Mouse (Mus musculus) neural tube, embryonic 12.5 days (tissue): Measurements from ENCODE around the gene Zfp36l3. TPM values are rescaled to one million over a fixed set of nuclear protein-coding genes. Genes with fewer than 3 reads are reported as not detected.
"Not testable (repeated sequence)": the region's sequence is repeated elsewhere in the genome, so short reads cannot be mapped to it uniquely, and the experiment has no call there.

Experiments used
- ATAC-seq: fragments of 200-750 bp; cut with Nextera tagmentation; 2 replicates; pipeline ENCODE4 v1.8.0; 2017; ENCODE audit warnings: low read depth, mild to moderate bottlenecking, moderate TSS enrichment, moderate library complexity; ENCODE audit not compliant: low FRiP score
- H3K27ac ChIP-seq: fragments of 300-500 bp; sonication (generic); 2 replicates; pipeline ENCODE4 v1.5.1; 2016
- H3K27me3 ChIP-seq: fragments of 300-500 bp; sonication (generic); replicated peaks from 2 replicates; pipeline ENCODE4 v1.6.1; 2016; ENCODE audit warnings: mild to moderate bottlenecking
- H3K36me3 ChIP-seq: fragments of 300-500 bp; sonication (generic); 2 replicates; pipeline ENCODE4 v1.6.1; 2016; ENCODE audit warnings: mild to moderate bottlenecking
- H3K4me1 ChIP-seq: fragments of 300-500 bp; sonication (generic); 2 replicates; pipeline ENCODE4 v1.6.1; 2016
- H3K4me2 ChIP-seq: fragments of 300-500 bp; sonication (generic); replicated peaks from 2 replicates; pipeline ENCODE4 v1.6.1; 2016; ENCODE audit warnings: mild to moderate bottlenecking
- H3K4me3 ChIP-seq: fragments of 300-500 bp; sonication (generic); 2 replicates; pipeline ENCODE4 v1.5.1; 2016
- H3K9ac ChIP-seq: fragments of 300-500 bp; sonication (generic); 2 replicates; pipeline ENCODE4 v1.6.1; 2016; ENCODE audit warnings: mild to moderate bottlenecking
- H3K9me3 ChIP-seq: fragments of 300-500 bp; sonication (generic); 2 replicates; pipeline ENCODE4 v1.6.1; 2016; ENCODE audit warnings: mild to moderate bottlenecking
- WGBS: fragments of 180-500 bp; shearing (Covaris S2); methylation state at CpG from one replicate; pipeline ENCODE4 v1.1.7; 2016; 5-methylcytosine and 5-hydroxymethylcytosine counted together
- polyA plus RNA-seq: library from polyadenylated mRNA; unstranded; fragments of >200 nt; fragmentation: Nextera tagmentation; extraction: Ambion mirVana; gene quantifications from 2 replicates; pipeline ENCODE4 v1.2.1, GENCODE M21; 2016

Zfp36l3 gene
- polyA plus RNA-seq = not detected in 2 replicates

GRCm38 (mm10) chrX:53776276-53776675, at the start of gene Zfp36l3:
Zfp36l3 (minus strand) TSS chrX:53776394.
- H3K36me3 ChIP-seq = no peaks in the 10 kb centered on the region
- 0 out of 2 replicates have a peak, but pooled peaks cover 4% of the 10 kb centered on the region for H3K9me3 ChIP-seq
- WGBS = 94% methylated on average over 12 of the region's 12 CpGs
- no peak within 1 kb of the TSS for H3K4me2 ChIP-seq
- H3K4me1 ChIP-seq = no peaks in the 10 kb centered on the region
- H3K27ac ChIP-seq = no peak within 1 kb of the TSS
- no peaks in the 10 kb centered on the region for H3K27me3 ChIP-seq
- no peak for ATAC-seq
- no peak within 1 kb of the TSS for H3K9ac ChIP-seq
- no peak within 1 kb of the TSS for H3K4me3 ChIP-seq

DNA sequence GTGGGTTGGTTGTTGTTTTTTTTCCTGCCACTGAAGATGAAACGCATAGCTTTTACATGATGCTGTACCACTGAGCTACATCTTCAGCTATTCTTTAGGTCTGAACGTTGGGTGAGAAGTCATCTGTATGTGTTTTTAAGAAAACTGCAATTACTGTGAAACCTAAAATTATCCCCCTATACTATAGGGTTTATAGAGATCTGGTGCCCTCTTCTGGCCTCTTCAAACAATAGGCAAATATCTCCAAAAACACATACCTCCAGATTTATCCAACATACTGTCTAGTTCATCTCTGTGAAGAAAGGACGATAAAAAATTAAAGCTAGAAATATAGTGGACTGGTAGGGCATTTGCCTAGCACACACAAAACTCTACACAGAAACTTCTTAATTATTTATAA, 22.9 kb upstream of the Zfp36l3 start:
- WGBS = 46% methylated on average over 3 of the region's 3 CpGs
- ATAC-seq = no peak

DNA sequence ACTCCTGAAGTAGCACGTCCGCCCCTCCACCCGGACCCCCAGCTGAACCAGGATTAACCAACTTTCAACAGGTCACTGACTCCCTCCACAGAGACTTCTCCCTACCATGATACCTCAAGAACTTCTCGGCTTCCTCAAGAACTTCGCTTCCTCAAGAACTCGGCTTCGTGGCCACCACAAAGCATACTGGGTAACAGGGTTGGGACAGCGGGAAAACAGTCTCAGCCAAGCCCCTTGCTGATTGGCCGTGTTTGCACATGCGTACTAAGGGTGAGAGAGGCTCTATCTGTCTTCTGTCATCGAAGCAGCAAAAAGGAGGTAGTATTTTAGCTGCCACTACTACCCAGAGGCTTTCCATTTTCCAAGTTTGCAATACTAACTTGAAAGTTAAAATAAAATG, 21.3 kb upstream of the Zfp36l3 start, which contains the start of gene Xlr:
TSS of gene Xlr (minus strand) at position 188 of the 400 bp plus-strand sequence.
- ATAC-seq, H3K27ac ChIP-seq, H3K27me3 ChIP-seq, H3K36me3 ChIP-seq, H3K9ac ChIP-seq, H3K9me3 ChIP-seq, H3K4me3 ChIP-seq, H3K4me2 ChIP-seq, H3K4me1 ChIP-seq: not testable (repeated sequence)
- 86% methylated on average over 11 of the region's 11 CpGs for WGBS

More for the DNA sequence above, 22.9 kb upstream of the Zfp36l3 start:
- Histone ChIP-seq H3K36me3 (no peaks in the 10 kb centered on the region), H3K27ac (no peak overlapping the region), H3K27me3 (no peaks in the 10 kb centered on the region), H3K9ac (no peak overlapping the region), H3K4me1 (no peaks in the 10 kb centered on the region), H3K9me3 (no peaks in the 10 kb centered on the region), H3K4me2 (no peak overlapping the region), H3K4me3 (no peak overlapping the region)

GRCm38 (mm10) chrX:53757736-53758135, 18.5 kb downstream of the Zfp36l3 start, which contains the start of gene 1700013H16Rik:
1700013H16Rik (minus strand) TSS chrX:53757831.
- Histone ChIP-seq H3K27ac (no peak within 1 kb of the TSS), H3K4me1 (no peaks in the 10 kb centered on the region), H3K9me3 (peaks cover 7% of the 10 kb centered on the region), H3K9ac (no peak within 1 kb of the TSS), H3K4me2 (no peak within 1 kb of the TSS), H3K27me3 (no peaks in the 10 kb centered on the region), H3K36me3 (no peaks in the 10 kb centered on the region), H3K4me3 (no peak within 1 kb of the TSS)
- 90% methylated on average over 16 of the region's 16 CpGs for WGBS
- no peak for ATAC-seq

GRCm38 (mm10) chrX:53752851-53753250, 23.3 kb downstream of the Zfp36l3 start:
- no peaks in the 10 kb centered on the region for H3K4me1 ChIP-seq
- H3K9me3 ChIP-seq = peaks cover 6% of the 10 kb centered on the region
- no peak overlapping the region for H3K9ac ChIP-seq
- H3K4me2 ChIP-seq = no peak overlapping the region
- H3K36me3 ChIP-seq = no peaks in the 10 kb centered on the region
- 90% methylated on average over 1 of the region's 1 CpGs for WGBS
- no peaks in the 10 kb centered on the region for H3K27me3 ChIP-seq
- no peak overlapping the region for H3K27ac ChIP-seq
- H3K4me3 ChIP-seq = no peak overlapping the region
- no peak for ATAC-seq

DNA sequence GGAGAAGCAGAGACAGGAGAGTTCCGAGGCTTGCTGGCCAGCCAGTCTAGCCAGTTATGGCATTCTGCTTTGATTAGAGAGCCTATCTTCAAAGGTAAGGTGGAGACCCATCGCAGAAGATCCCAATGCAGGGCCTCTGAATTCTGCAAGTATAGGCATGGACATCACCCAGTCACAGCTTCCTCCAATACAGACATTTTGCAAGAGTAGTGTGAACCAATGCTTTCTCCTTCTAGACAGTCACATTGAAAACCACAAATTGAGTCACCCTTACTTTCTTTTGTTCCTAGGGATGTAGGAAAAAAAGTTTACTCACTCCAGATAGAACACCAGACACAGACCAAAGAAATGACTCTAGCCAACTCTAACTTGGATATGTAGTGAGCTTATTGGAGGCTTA, 47.2 kb downstream of the Zfp36l3 start:
- H3K36me3 ChIP-seq = no peaks in the 10 kb centered on the region
- no peaks in the 10 kb centered on the region for H3K9me3 ChIP-seq
- ATAC-seq = no peak
- no peaks in the 10 kb centered on the region for H3K4me1 ChIP-seq
- H3K4me3 ChIP-seq = no peak overlapping the region
- WGBS = 93% methylated on average over 2 of the region's 2 CpGs
- H3K4me2 ChIP-seq = no peak overlapping the region
- H3K9ac ChIP-seq = no peak overlapping the region
- H3K27ac ChIP-seq = no peak overlapping the region
- H3K27me3 ChIP-seq = no peaks in the 10 kb centered on the region

GRCm38 (mm10) chrX:53724596-53724995, 51.6 kb downstream of the Zfp36l3 start, which contains the start of gene 4930502E18Rik:
4930502E18Rik (plus strand) TSS chrX:53724826.
- no peak within 1 kb of the TSS for H3K4me2 ChIP-seq
- no peaks in the 10 kb centered on the region for H3K9me3 ChIP-seq
- no peak for ATAC-seq
- no peak within 1 kb of the TSS for H3K27ac ChIP-seq
- no peaks in the 10 kb centered on the region for H3K27me3 ChIP-seq
- H3K4me1 ChIP-seq = no peaks in the 10 kb centered on the region
- H3K9ac ChIP-seq = no peak within 1 kb of the TSS
- H3K4me3 ChIP-seq = no peak within 1 kb of the TSS
- WGBS = 81% methylated on average over 11 of the region's 11 CpGs
- H3K36me3 ChIP-seq = no peaks in the 10 kb centered on the region

Other genes with a start within 250 kb of the Zfp36l3 start
- gene Rtl8c, start 168.4 kb downstream of the Zfp36l3 start, polyA plus RNA-seq = 111 and 113 TPM in 2 replicates
- gene Gm14597, start 167.4 kb downstream of the Zfp36l3 start, polyA plus RNA-seq = not detected in 2 replicates
- 146 and 157 TPM in 2 replicates for gene Rtl8a, start 132.7 kb downstream of the Zfp36l3 start, polyA plus RNA-seq
- gene Rtl8b, start 106.0 kb downstream of the Zfp36l3 start, polyA plus RNA-seq = 114 and 123 TPM in 2 replicates
- 0.18 and 0.35 TPM in 2 replicates for gene 4930502E18Rik, start 51.6 kb downstream of the Zfp36l3 start, polyA plus RNA-seq
- 0.15 TPM in 1 of 2 replicates, not detected in the other for gene 1700013H16Rik, start 18.6 kb downstream of the Zfp36l3 start, polyA plus RNA-seq
- 0.28 and 0.44 TPM in 2 replicates for gene Xlr, start 21.3 kb upstream of the Zfp36l3 start, polyA plus RNA-seq